Mouse (Mus musculus): Measurements from ENCODE around the gene Mast2.

DNA sequence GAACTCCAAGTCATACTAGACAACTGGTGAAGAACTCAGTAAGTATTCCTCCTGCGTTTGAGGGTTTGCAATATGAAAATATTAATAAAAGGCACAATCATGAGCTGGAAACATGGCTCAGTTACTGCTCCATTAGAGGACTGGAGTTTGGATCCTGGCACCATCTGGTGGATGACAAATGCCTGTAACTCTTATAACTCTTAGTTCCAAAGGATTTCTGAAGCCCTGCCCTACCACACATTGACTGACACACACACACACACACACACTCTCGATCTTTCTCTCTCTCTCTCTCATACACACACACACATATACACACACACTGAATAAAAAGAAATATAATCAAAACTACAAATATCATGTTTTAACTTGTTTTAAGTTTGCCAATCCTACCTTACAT lies 60.1 kb downstream of the Mast2 start:
- TF ChIP-seq CTCF (IDR thresholded peaks at IDR 0.05; ENCODE audit: low read depth, low read length) (no peak), POLR2A (IDR thresholded peaks at IDR 0.05; ENCODE audit: insufficient read depth, low read length) (no peak), EP300 (IDR thresholded peaks at IDR 0.05; ENCODE audit: insufficient read depth, low read depth, low read length) (no peak)
